Mouse (Mus musculus): ENCODE measurements at regions not wholly inside any gene's neighbourhood (a gene's known extent, or its start where the extent isn't known, plus 50 kb on each side); places are given as distances from the start of the nearest gene placed in this dataset.
A peak's percentile ranks its signal among the peaks of the same experiment; 100 is the strongest.

- ATAC-seq (ENCODE audit: extremely low read depth, insufficient number of reproducible peaks, low FRiP score, poor library complexity, severe bottlenecking) = 0 out of 2 replicates have a peak, but pooled peaks have one; percentile 19
These were observed 167.0 kb upstream of the Slc22a22 start for GRCm38 (mm10) chr15:57644331-57644953.

GRCm38 (mm10) chr15:57639115-57639514 is 161.7 kb upstream of the Slc22a22 start:
- no peak for ATAC-seq (ENCODE audit: extremely low read depth, insufficient number of reproducible peaks, low FRiP score, poor library complexity, severe bottlenecking)

- ATAC-seq (ENCODE audit: extremely low read depth, insufficient number of reproducible peaks, low FRiP score, poor library complexity, severe bottlenecking) = no peak
These were observed 155.6 kb upstream of the Slc22a22 start for GRCm38 (mm10) chr15:57633067-57633466.

GRCm38 (mm10) chr15:57632537-57632936 is 155.1 kb upstream of the Slc22a22 start:
- ATAC-seq (ENCODE audit: extremely low read depth, insufficient number of reproducible peaks, low FRiP score, poor library complexity, severe bottlenecking) = no peak

GRCm38 (mm10) chr15:57618466-57618865 is 141.0 kb upstream of the Slc22a22 start:
- no peak for ATAC-seq (ENCODE audit: extremely low read depth, insufficient number of reproducible peaks, low FRiP score, poor library complexity, severe bottlenecking)

- no peak for ATAC-seq (ENCODE audit: extremely low read depth, insufficient number of reproducible peaks, low FRiP score, poor library complexity, severe bottlenecking)
These were observed 139.5 kb upstream of the Slc22a22 start for GRCm38 (mm10) chr15:57616880-57617391.

GRCm38 (mm10) chr15:57610006-57610405 is 132.6 kb upstream of the Slc22a22 start:
- no peak for ATAC-seq (ENCODE audit: extremely low read depth, insufficient number of reproducible peaks, low FRiP score, poor library complexity, severe bottlenecking)

- ATAC-seq (ENCODE audit: extremely low read depth, insufficient number of reproducible peaks, low FRiP score, poor library complexity, severe bottlenecking) = no peak
These were observed 131.1 kb upstream of the Slc22a22 start for GRCm38 (mm10) chr15:57608519-57608918.

GRCm38 (mm10) chr15:57600562-57600961 is 123.1 kb upstream of the Slc22a22 start:
- peak; percentile 64 for ATAC-seq (ENCODE audit: extremely low read depth, insufficient number of reproducible peaks, low FRiP score, poor library complexity, severe bottlenecking)

- ATAC-seq (ENCODE audit: extremely low read depth, insufficient number of reproducible peaks, low FRiP score, poor library complexity, severe bottlenecking) = no peak
These were observed 116.0 kb upstream of the Slc22a22 start for GRCm38 (mm10) chr15:57593326-57594004.

GRCm38 (mm10) chr15:57590597-57591219 is 113.3 kb upstream of the Slc22a22 start:
- ATAC-seq (ENCODE audit: extremely low read depth, insufficient number of reproducible peaks, low FRiP score, poor library complexity, severe bottlenecking) = no peak

- no peak for ATAC-seq (ENCODE audit: extremely low read depth, insufficient number of reproducible peaks, low FRiP score, poor library complexity, severe bottlenecking)
These were observed 112.3 kb upstream of the Slc22a22 start for GRCm38 (mm10) chr15:57589404-57590377.

- no peak for ATAC-seq (ENCODE audit: extremely low read depth, insufficient number of reproducible peaks, low FRiP score, poor library complexity, severe bottlenecking)
These were observed 108.0 kb upstream of the Slc22a22 start for GRCm38 (mm10) chr15:57585411-57585810.

- ATAC-seq (ENCODE audit: extremely low read depth, insufficient number of reproducible peaks, low FRiP score, poor library complexity, severe bottlenecking) = no peak
These were observed 107.1 kb upstream of the Slc22a22 start for GRCm38 (mm10) chr15:57584498-57584897.

GRCm38 (mm10) chr15:57581266-57581665 is 103.8 kb upstream of the Slc22a22 start:
- ATAC-seq (ENCODE audit: extremely low read depth, insufficient number of reproducible peaks, low FRiP score, poor library complexity, severe bottlenecking) = no peak

- no peak for ATAC-seq (ENCODE audit: extremely low read depth, insufficient number of reproducible peaks, low FRiP score, poor library complexity, severe bottlenecking)
These were observed 101.4 kb upstream of the Slc22a22 start for GRCm38 (mm10) chr15:57578794-57579193.

- no peak for ATAC-seq (ENCODE audit: extremely low read depth, insufficient number of reproducible peaks, low FRiP score, poor library complexity, severe bottlenecking)
These were observed 96.7 kb upstream of the Slc22a22 start for GRCm38 (mm10) chr15:57574080-57574618.

GRCm38 (mm10) chr15:57572460-57572859 is 95.0 kb upstream of the Slc22a22 start:
- ATAC-seq (ENCODE audit: extremely low read depth, insufficient number of reproducible peaks, low FRiP score, poor library complexity, severe bottlenecking) = no peak
